ENCODE assay signal across 25 mouse cellular contexts in genomic region chr16:78595821-78596220, GRCm38 (mm10). TPM values are rescaled to one million over a fixed set of nuclear protein-coding genes. Genes with fewer than 3 reads are reported as not detected.
DNase-seq lines count a peak whose midpoint lies in the region; TF ChIP-seq lines count a peak whose summit lies in the region.
"Had no signal": no experiment of that assay in that cellular context is flagged by ENCODE, and none has a peak within 500 bp of the region (broad histone marks: within the 10 kb centered on the region; RNA-seq: fewer than 3 reads in every experiment).

No protein-coding gene starts in this region.

- no peak overlapping the region for H3K4me3 ChIP-seq in thymus, adult 2 months (ENCODE audit: control insufficient read depth, insufficient read depth, low read length)
- H3K4me3 ChIP-seq: forebrain, embryonic 13.5 days; heart, embryonic 13.5 days; hindbrain, embryonic 15.5 days; layer of hippocampus, adult 2 months; midbrain, embryonic 13.5 days had no signal

- no peaks in the 10 kb centered on the region for H3K36me3 ChIP-seq in thymus, adult 2 months (ENCODE audit: control insufficient read depth, insufficient read depth, low read length)
- H3K36me3 ChIP-seq: heart, embryonic 13.5 days; hindbrain, embryonic 15.5 days; midbrain, embryonic 13.5 days had no signal

- no peak for TF ChIP-seq CTCF in thymus, adult 2 months (IDR thresholded peaks at IDR 0.05; ENCODE audit: borderline replicate concordance, control insufficient read depth, extremely low read depth, insufficient read depth, low read length, poor library complexity)

- H3K4me1 ChIP-seq in thymus, adult 2 months (replicated peaks; ENCODE audit: control insufficient read depth, insufficient read depth, low read length) = peaks cover 5% of the 10 kb centered on the region
- H3K4me1 ChIP-seq: heart, embryonic 13.5 days; hindbrain, embryonic 15.5 days; midbrain, embryonic 13.5 days had no signal

- no peak overlapping the region for H3K27ac ChIP-seq in thymus, adult 2 months (ENCODE audit: control insufficient read depth, insufficient read depth, low read length)
- H3K27ac ChIP-seq: forebrain, embryonic 13.5 days; heart, embryonic 13.5 days; hindbrain, embryonic 15.5 days; layer of hippocampus, adult 2 months; liver, embryonic 14.5 days; macrophage; midbrain, embryonic 13.5 days; stomach, postnatal 0 days had no signal

- no peaks in the 10 kb centered on the region for H3K27me3 ChIP-seq in thymus, adult 2 months (ENCODE audit: control insufficient read depth, insufficient read depth, low read length)
- H3K27me3 ChIP-seq: forebrain, embryonic 13.5 days; heart, embryonic 13.5 days; hindbrain, embryonic 15.5 days; midbrain, embryonic 13.5 days had no signal

- peak; percentile 58 for DNase-seq in CD4-positive helper T cell, adult 2 months (ENCODE audit: low read depth, low spot score)
- peak; percentile 33 to 44 for DNase-seq in CD8-positive naive resting alpha-beta T cell, adult 2 months (ENCODE audit: low read depth in 2 of 2, low spot score in 2 of 2)
- peak; percentile 43 for DNase-seq in thymus, adult 2 months
- DNase-seq in thymus, postnatal 36 days = peak; percentile 53 to 71
- no peak for DNase-seq in left cerebral cortex, postnatal 36 days (ENCODE audit: low spot score in 2 of 2)
- no peak for DNase-seq in ovary, adult 18-20 months (ENCODE audit: low spot score)
- DNase-seq: adrenal gland, postnatal 25 days; B cell, adult 2 months; cerebellum, adult 18-20 months; cerebellum, postnatal 10 days; gastrocnemius, postnatal 25 days; heart, postnatal 10 days; kidney, adult 11 months; liver; lung, adult 2 months; lung, postnatal 10 days; right cerebral cortex, postnatal 25 days had no signal

- WGBS in thymus, adult 2 months = 25% methylated on average over 7 of the region's 7 CpGs

- no peak for TF ChIP-seq POLR2A in thymus, adult 2 months (IDR thresholded peaks at IDR 0.05; ENCODE audit: control insufficient read depth, extremely low read depth, insufficient read depth, low read length, poor library complexity)

- intact Hi-C loops in left cerebral cortex, postnatal 36 days (cut with DNase I) = no loop called here

RNA-seq across cellular contexts. Expression of gene D16Ertd472e, which starts 19.3 kb away (rescaled TPM):
- 39.2 and 44.4 TPM in 2 replicates for polyA plus RNA-seq in thymus, adult 2 months (2012; rRNA removed)
- 1 to 10 TPM; 8.7 to 9.2 TPM for total RNA-seq in left cerebral cortex, postnatal 36 days (2021)

Comparison
In these comparisons a context has a peak if more than half of its experiments do, and no peak if none do; other contexts are left out.
1. DNase-seq: peak in CD4-positive helper T cell, adult 2 months (single experiment), CD8-positive naive resting alpha-beta T cell, adult 2 months (2 of 2), thymus, adult 2 months (single experiment) and thymus, postnatal 36 days (2 of 2); none in left cerebral cortex, postnatal 36 days (0 of 2) and ovary, adult 18-20 months (single experiment).